ENCODE assay signal across 8 mouse cellular contexts in genomic region chr1:90972911-90973573, GRCm38 (mm10). TPM values are rescaled to one million over a fixed set of nuclear protein-coding genes. Genes with fewer than 3 reads are reported as not detected.
DNase-seq lines count a peak whose midpoint lies in the region; ATAC-seq and TF ChIP-seq lines count a peak whose summit lies in the region.

No protein-coding gene starts in this region.

- DNase-seq in T-cell, adult 2 months (ENCODE audit: low spot score): peak; percentile 63
- peak; percentile 93 to 94 for DNase-seq in cerebellum, postnatal 36 days
- peak; percentile 93 for DNase-seq in gastrocnemius, adult 2 months
- DNase-seq in hindbrain, postnatal 0 days (ENCODE audit: low spot score): peak; percentile 93
- DNase-seq in left cerebral cortex, adult 2 months (ENCODE audit: extremely low spot score in 1 of 2, low spot score in 2 of 2): peak; percentile 90 to 98
- DNase-seq in right cerebral cortex, postnatal 14 days: peak; percentile 96
- peak; percentile 93 for DNase-seq in urinary bladder, postnatal 36 days (ENCODE audit: low spot score in 2 of 2)

- no peak overlapping the region for H3K4me3 ChIP-seq in gastrocnemius, adult 2 months
- H3K4me3 ChIP-seq in hindbrain, postnatal 0 days (ENCODE audit: low read length): no peak overlapping the region
- no peak overlapping the region for H3K4me3 ChIP-seq in left cerebral cortex, adult 2 months

- WGBS in hindbrain, postnatal 0 days: 12% methylated on average over 9 of the region's 9 CpGs

- H3K4me2 ChIP-seq in hindbrain, postnatal 0 days (ENCODE audit: low read depth, low read length): no peak overlapping the region

- intact Hi-C loops in gastrocnemius, adult 2 months (cut with DNase I): loop anchor here (1.0 to 5.0 kb wide), 6 partner anchors 49 to 266 kb away; partner anchors contain the start of gene Ramp1
- intact Hi-C loops in left cerebral cortex, adult 2 months (cut with DNase I): loop anchor here (1.0 to 10.0 kb wide), 4 partner anchors 64 to 266 kb away; no protein-coding TSS in a partner anchor

- no peaks in the 10 kb centered on the region for H3K9me3 ChIP-seq in hindbrain, postnatal 0 days (ENCODE audit: low read length)

- peak; percentile 80 for ATAC-seq in hindbrain, postnatal 0 days
- ATAC-seq in megakaryocyte-erythroid progenitor cell, adult 5-6 weeks (replicated peaks; ENCODE audit: low FRiP score, low TSS enrichment, poor library complexity, severe bottlenecking): peak; percentile 80

- peak overlapping the region; percentile 48 for H3K27ac ChIP-seq in gastrocnemius, adult 2 months
- H3K27ac ChIP-seq in hindbrain, postnatal 0 days: no peak overlapping the region
- no peak overlapping the region for H3K27ac ChIP-seq in left cerebral cortex, adult 2 months

- H3K36me3 ChIP-seq in hindbrain, postnatal 0 days (ENCODE audit: insufficient read depth, low read length): no peaks in the 10 kb centered on the region

- peaks cover 14% of the 10 kb centered on the region; the same call in 1 of the 2 replicates for H3K4me1 ChIP-seq in hindbrain, postnatal 0 days (ENCODE audit: insufficient read depth, low read length)

- no peaks in the 10 kb centered on the region for H3K27me3 ChIP-seq in hindbrain, postnatal 0 days (ENCODE audit: insufficient read depth, low read length)

- peak; percentile 100 for TF ChIP-seq CTCF in gastrocnemius, adult 2 months (IDR thresholded peaks at IDR 0.05)
- TF ChIP-seq CTCF in hindbrain, postnatal 0 days (IDR thresholded peaks at IDR 0.05; ENCODE audit: low read depth): peak; percentile 99
- TF ChIP-seq CTCF in left cerebral cortex, adult 2 months (IDR thresholded peaks at IDR 0.05): no peak; the same call in none of the 2 replicates

- no peak overlapping the region for H3K9ac ChIP-seq in hindbrain, postnatal 0 days (replicated peaks; ENCODE audit: low read length)

RNA-seq across cellular contexts. Expression of gene Rab17, which starts 3.6 kb away (rescaled TPM):
- not detected for total RNA-seq in gastrocnemius, adult 2 months (2021)
- total RNA-seq in hindbrain, postnatal 0 days (2014; rRNA removed): not detected in 2 replicates
- 0.19 TPM in 1 of 2 replicates, not detected in the other for polyA plus RNA-seq in hindbrain, postnatal 0 days (2015; fragmentation: Nextera tagmentation; extraction: Ambion mirVana)
- under 1 TPM in 1 of 2 experiments, not detected in 1; 0.23 TPM for total RNA-seq in left cerebral cortex, adult 2 months (2021)
- total RNA-seq in megakaryocyte-erythroid progenitor cell, adult 5-6 weeks (2014; fragmentation: Nextera tagmentation): 0.69 TPM in 1 of 2 replicates, not detected in the other
- 0.47 and 1.1 TPM in 2 replicates for total RNA-seq in megakaryocyte-erythroid progenitor cell, adult 5-6 weeks (2017)

RNA-seq across cellular contexts. Expression of gene Prlh, which starts 20.1 kb away (rescaled TPM):
- not detected for total RNA-seq in gastrocnemius, adult 2 months (2021)
- total RNA-seq in hindbrain, postnatal 0 days (2014; rRNA removed): not detected in 2 replicates
- polyA plus RNA-seq in hindbrain, postnatal 0 days (2015; fragmentation: Nextera tagmentation; extraction: Ambion mirVana): 1.5 and 1.8 TPM in 2 replicates
- not detected for total RNA-seq in left cerebral cortex, adult 2 months (2021)
- total RNA-seq in megakaryocyte-erythroid progenitor cell, adult 5-6 weeks (2014; fragmentation: Nextera tagmentation): not detected in 2 replicates
- total RNA-seq in megakaryocyte-erythroid progenitor cell, adult 5-6 weeks (2017): not detected in 2 replicates

RNA-seq across cellular contexts. Expression of gene Lrrfip1, which starts 25.5 kb away (rescaled TPM):
- 100 to 1,000 TPM; 131 to 149 TPM for total RNA-seq in gastrocnemius, adult 2 months (2021)
- total RNA-seq in hindbrain, postnatal 0 days (2014; rRNA removed): 20.5 and 26.9 TPM in 2 replicates
- polyA plus RNA-seq in hindbrain, postnatal 0 days (2015; fragmentation: Nextera tagmentation; extraction: Ambion mirVana): 37.5 and 37.8 TPM in 2 replicates
- total RNA-seq in left cerebral cortex, adult 2 months (2021): 10 to 100 TPM; 71.4 to 75.1 TPM
- 29.4 and 35.8 TPM in 2 replicates for total RNA-seq in megakaryocyte-erythroid progenitor cell, adult 5-6 weeks (2014; fragmentation: Nextera tagmentation)
- 42.4 and 70.7 TPM in 2 replicates for total RNA-seq in megakaryocyte-erythroid progenitor cell, adult 5-6 weeks (2017)

RNA-seq across cellular contexts. Expression of gene Mlph, which starts 58.2 kb away (rescaled TPM):
- total RNA-seq in gastrocnemius, adult 2 months (2021): under 1 TPM; 0.20 to 0.25 TPM
- 0.63 and 0.72 TPM in 2 replicates for total RNA-seq in hindbrain, postnatal 0 days (2014; rRNA removed)
- polyA plus RNA-seq in hindbrain, postnatal 0 days (2015; fragmentation: Nextera tagmentation; extraction: Ambion mirVana): 0.19 and 0.51 TPM in 2 replicates
- 1 to 10 TPM in 1 of 2 experiments, under 1 TPM in 1; 0.84 to 1.3 TPM for total RNA-seq in left cerebral cortex, adult 2 months (2021)
- total RNA-seq in megakaryocyte-erythroid progenitor cell, adult 5-6 weeks (2014; fragmentation: Nextera tagmentation): not detected in 2 replicates
- 0.11 TPM in 1 of 2 replicates, not detected in the other for total RNA-seq in megakaryocyte-erythroid progenitor cell, adult 5-6 weeks (2017)
